Mouse (Mus musculus) C2C12 (cell line): ENCODE measurements around the gene Prdx5. TPM values are rescaled to one million over a fixed set of nuclear protein-coding genes. Genes with fewer than 3 reads are reported as not detected.
A peak's percentile ranks its signal among the peaks of the same experiment; 100 is the strongest.

Experiments
- H3K27me3 ChIP-seq: one replicate; pipeline ENCODE4 v1.6.1; 2011; ENCODE audit not compliant: control insufficient read depth, insufficient read depth, insufficient read length
- H3K36me3 ChIP-seq: one replicate; pipeline ENCODE4 v1.6.1; 2011; ENCODE audit not compliant: control insufficient read depth, insufficient read depth
- H3K4me3 ChIP-seq: one replicate; pipeline ENCODE4 v1.5.1; 2011; ENCODE audit warnings: mild to moderate bottlenecking, control low read depth; ENCODE audit not compliant: poor library complexity, insufficient read depth, severe bottlenecking
- H3K79me2 ChIP-seq: one replicate; pipeline ENCODE4 v1.6.1; 2011; ENCODE audit not compliant: control insufficient read depth, insufficient read depth
- H3K79me3 ChIP-seq: one replicate; pipeline ENCODE4 v1.6.1; 2011; ENCODE audit warnings: low read depth, control low read depth
- H3ac ChIP-seq: one replicate; pipeline ENCODE3; 2011; ENCODE audit warnings: low read depth; ENCODE audit not compliant: control insufficient read depth, insufficient read length
- CEBPB ChIP-seq: IDR thresholded peaks from one replicate; pipeline ENCODE4 v1.6.1; 2011; ENCODE audit warnings: low read depth, mild to moderate bottlenecking, control low read depth, moderate library complexity
- CTCF ChIP-seq: IDR thresholded peaks from one replicate; pipeline ENCODE4 v1.5.1; 2011; ENCODE audit not compliant: control insufficient read depth, insufficient read depth, insufficient read length
- FOSL1 ChIP-seq: IDR thresholded peaks from one replicate; pipeline ENCODE4 v1.8.0; 2011; ENCODE audit warnings: mild to moderate bottlenecking, low read length; ENCODE audit not compliant: poor library complexity, insufficient read depth, severe bottlenecking
- MAX ChIP-seq: IDR thresholded peaks from one replicate; pipeline ENCODE4 v1.6.1; 2011; ENCODE audit warnings: mild to moderate bottlenecking, control low read depth
- MYOD1 ChIP-seq: IDR thresholded peaks from one replicate; pipeline ENCODE4 v1.6.1; 2011; ENCODE audit warnings: low read depth; ENCODE audit not compliant: control insufficient read depth, insufficient read length
- MYOG ChIP-seq: IDR thresholded peaks from one replicate; pipeline ENCODE4 v1.6.1; 2011; ENCODE audit not compliant: control insufficient read depth, insufficient read length; ENCODE audit errors: extremely low read depth
- USF1 ChIP-seq: IDR thresholded peaks from one replicate; pipeline ENCODE4 v1.6.1; 2011; ENCODE audit warnings: low read depth, mild to moderate bottlenecking, control low read depth, moderate library complexity
- polyA plus RNA-seq: library from polyadenylated mRNA; unstranded; fragments of >200 nt; fragmentation: generic; extraction: Trizol; gene quantifications from one replicate; pipeline ENCODE4 v1.2.1, GENCODE M21; 2012; ENCODE audit warnings: missing spikeins

Prdx5 gene
- polyA plus RNA-seq, 1 experiment: 270 TPM

GRCm38 (mm10) chr19:6921647-6922567 is 12.0 kb upstream of the Prdx5 start, which contains the start of gene Esrra:
Gene Esrra, minus strand, starts transcription at chr19:6921813.
- H3K4me3 ChIP-seq: peak within 1 kb of the TSS; percentile 60
- H3K79me2 ChIP-seq: peaks cover 25% of the 10 kb centered on the region
- TF ChIP-seq MAX: peak; percentile 75
- TF ChIP-seq CTCF: no peak
- peak; percentile 54 for TF ChIP-seq CEBPB
- TF ChIP-seq USF1: peak; percentile 50
- TF ChIP-seq MYOG: no peak
- peaks cover under 1% of the 10 kb centered on the region for H3K27me3 ChIP-seq
- H3ac ChIP-seq: peak within 1 kb of the TSS; percentile 88
- H3K79me3 ChIP-seq: peaks cover 4% of the 10 kb centered on the region
- no peaks in the 10 kb centered on the region for H3K36me3 ChIP-seq

DNA sequence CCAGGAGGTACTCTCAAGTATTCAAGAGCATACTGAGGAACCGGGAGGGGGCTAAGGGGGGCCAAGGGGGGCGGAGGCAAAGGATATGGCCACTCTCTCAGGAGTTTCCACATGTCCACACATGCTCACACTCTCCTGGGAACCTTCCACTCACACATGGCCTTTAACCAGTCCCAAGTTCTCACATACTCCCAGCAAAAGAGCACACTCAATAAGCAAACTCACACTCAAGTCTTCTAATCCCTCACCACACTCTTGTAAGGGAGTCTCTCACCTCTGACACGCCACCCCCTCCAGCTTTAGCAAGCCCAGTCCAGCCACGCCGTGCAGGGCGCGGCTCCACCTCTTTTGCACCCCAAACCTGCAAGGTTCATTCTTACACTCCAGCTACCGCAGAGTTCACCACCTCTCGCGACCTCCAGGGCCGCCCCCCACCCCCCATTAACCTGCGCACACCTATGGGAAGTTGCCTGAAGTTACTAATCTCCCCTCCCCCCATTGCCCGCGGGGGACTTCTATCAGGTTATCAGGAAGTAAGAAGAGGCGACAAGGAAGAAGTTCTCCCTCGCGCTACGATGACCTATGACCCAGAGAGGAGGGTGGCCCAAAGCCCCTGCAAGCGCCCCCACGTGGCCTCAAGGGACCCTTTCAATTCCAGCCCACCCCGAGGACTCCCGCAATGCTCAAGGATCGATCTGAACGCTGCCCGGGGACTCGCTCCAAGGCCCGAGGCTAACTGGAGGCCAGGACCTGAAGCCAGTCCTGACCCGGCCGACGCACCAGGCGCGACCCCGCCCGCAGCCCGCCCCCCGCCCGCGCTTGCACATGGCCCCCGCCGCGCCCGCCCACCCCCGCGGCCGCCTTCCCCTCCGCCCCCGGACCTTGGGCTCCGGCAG is 11.1 kb upstream of the Prdx5 start:
- no peak for TF ChIP-seq CTCF
- TF ChIP-seq FOSL1: no peak
- TF ChIP-seq MAX: no peak
- no peak for TF ChIP-seq MYOD1
- TF ChIP-seq USF1: no peak
- TF ChIP-seq MYOG: no peak
- no peak for TF ChIP-seq CEBPB
- H3K36me3 ChIP-seq: no peaks in the 10 kb centered on the region
- peak overlapping the region; percentile 88 for H3ac ChIP-seq
- H3K79me3 ChIP-seq: peaks cover 4% of the 10 kb centered on the region
- peaks cover 31% of the 10 kb centered on the region for H3K79me2 ChIP-seq
- peak overlapping the region; percentile 60 for H3K4me3 ChIP-seq
- no peaks in the 10 kb centered on the region for H3K27me3 ChIP-seq

- Histone ChIP-seq H3ac (peak overlapping the region; percentile 42), H3K27me3 (no peaks in the 10 kb centered on the region), H3K79me3 (peaks cover 4% of the 10 kb centered on the region), H3K79me2 (peaks cover 31% of the 10 kb centered on the region), H3K4me3 (peak overlapping the region; percentile 60), H3K36me3 (no peaks in the 10 kb centered on the region)
- no peak for TF ChIP-seq FOSL1
- no peak for TF ChIP-seq MYOG
- TF ChIP-seq CTCF: no peak
- TF ChIP-seq MAX: no peak
- no peak for TF ChIP-seq USF1
- TF ChIP-seq CEBPB: no peak
- no peak for TF ChIP-seq MYOD1
These were observed 10.2 kb upstream of the Prdx5 start for GRCm38 (mm10) chr19:6919876-6920740.

GRCm38 (mm10) chr19:6919431-6919830 is 9.5 kb upstream of the Prdx5 start:
- Histone ChIP-seq H3K36me3 (no peaks in the 10 kb centered on the region), H3ac (no peak overlapping the region), H3K79me2 (peaks cover 31% of the 10 kb centered on the region), H3K4me3 (peak overlapping the region; percentile 6), H3K79me3 (peaks cover 4% of the 10 kb centered on the region), H3K27me3 (no peaks in the 10 kb centered on the region)
- TF ChIP-seq MAX (no peak), CEBPB (no peak), MYOD1 (no peak), MYOG (no peak), USF1 (no peak), CTCF (no peak), FOSL1 (no peak)

- H3K4me3 ChIP-seq: no peak overlapping the region
- no peaks in the 10 kb centered on the region for H3K27me3 ChIP-seq
- peaks cover 31% of the 10 kb centered on the region for H3K79me2 ChIP-seq
- peaks cover 4% of the 10 kb centered on the region for H3K36me3 ChIP-seq
- peaks cover 4% of the 10 kb centered on the region for H3K79me3 ChIP-seq
- no peak overlapping the region for H3ac ChIP-seq
- TF ChIP-seq CTCF (no peak), MAX (no peak), MYOD1 (no peak), CEBPB (no peak), USF1 (no peak), MYOG (no peak), FOSL1 (no peak)
These were observed 8.4 kb upstream of the Prdx5 start for GRCm38 (mm10) chr19:6918321-6918720.
